Mouse (Mus musculus): Measurements from ENCODE around the gene Asb18. TPM values are rescaled to one million over a fixed set of nuclear protein-coding genes. Genes with fewer than 3 reads are reported as not detected.

Gene Asb18
- polyA plus RNA-seq, 1 experiment from 2014 or later, result 0.26 TPM

DNA sequence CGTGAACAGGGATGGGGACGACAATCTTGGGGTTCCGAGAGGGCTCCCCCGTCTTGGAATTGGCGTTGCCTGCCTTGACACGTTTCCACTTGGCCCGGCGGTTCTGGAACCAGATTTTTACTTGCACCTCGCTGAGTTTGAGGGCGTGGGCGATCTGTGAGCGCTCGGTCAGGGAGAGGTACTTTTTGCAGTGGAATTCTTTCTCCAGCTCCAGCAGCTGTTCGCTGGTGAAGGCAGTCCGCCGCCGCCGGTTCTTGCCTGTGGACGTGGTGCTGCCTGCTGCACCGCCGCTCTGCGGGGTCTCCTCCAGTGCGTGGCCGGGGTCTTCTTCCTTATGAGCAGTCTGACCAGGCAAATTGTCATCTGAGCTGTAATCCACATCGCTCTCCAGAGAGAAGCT is 85.8 kb downstream of the Asb18 start:
- Histone ChIP-seq H3K27me3 (ENCODE audit: control insufficient read depth, insufficient read depth, low read length) (peaks cover 97% of the 10 kb centered on the region), H3K4me1 (ENCODE audit: control insufficient read depth, insufficient read depth, low read length) (peaks cover 27% of the 10 kb centered on the region), H3K4me2 (peak overlapping the region; percentile 52), H3K9me3 (replicated peaks; ENCODE audit: control insufficient read depth, low read length) (no peaks in the 10 kb centered on the region), H3K9ac (ENCODE audit: low read depth, low read length) (no peak overlapping the region), H3K36me3 (ENCODE audit: control insufficient read depth, insufficient read depth, low read length) (no peaks in the 10 kb centered on the region), H3K27ac (ENCODE audit: low read depth, low read length) (no peak overlapping the region), H3K4me3 (ENCODE audit: low read depth, low read length) (peak overlapping the region; percentile 22)
- no peak for ATAC-seq (replicated peaks; ENCODE audit: insufficient number of reproducible peaks, low FRiP score, low TSS enrichment)
- 5% methylated on average over 25 of the region's 25 CpGs for WGBS (ENCODE audit: insufficient replicate concordance)

GRCm38 (mm10) chr1:89927061-89927661 is 87.3 kb downstream of the Asb18 start:
- H3K27ac ChIP-seq (ENCODE audit: low read depth, low read length), result no peak overlapping the region
- H3K27me3 ChIP-seq (ENCODE audit: control insufficient read depth, insufficient read depth, low read length), result peaks cover 100% of the 10 kb centered on the region
- ATAC-seq (replicated peaks; ENCODE audit: insufficient number of reproducible peaks, low FRiP score, low TSS enrichment), result no peak
- H3K4me1 ChIP-seq (ENCODE audit: control insufficient read depth, insufficient read depth, low read length), result peaks cover 40% of the 10 kb centered on the region
- H3K36me3 ChIP-seq (ENCODE audit: control insufficient read depth, insufficient read depth, low read length), result no peaks in the 10 kb centered on the region
- H3K9me3 ChIP-seq (replicated peaks; ENCODE audit: control insufficient read depth, low read length), result no peaks in the 10 kb centered on the region
- 1% methylated on average over 36 of the region's 36 CpGs for WGBS (ENCODE audit: insufficient replicate concordance)
- H3K4me2 ChIP-seq, result peak overlapping the region; percentile 64
- H3K9ac ChIP-seq (ENCODE audit: low read depth, low read length), result 0 out of 2 replicates have a peak overlapping the region, but pooled peaks have one; percentile 4
- peak overlapping the region; percentile 35 for H3K4me3 ChIP-seq (ENCODE audit: low read depth, low read length)

DNA sequence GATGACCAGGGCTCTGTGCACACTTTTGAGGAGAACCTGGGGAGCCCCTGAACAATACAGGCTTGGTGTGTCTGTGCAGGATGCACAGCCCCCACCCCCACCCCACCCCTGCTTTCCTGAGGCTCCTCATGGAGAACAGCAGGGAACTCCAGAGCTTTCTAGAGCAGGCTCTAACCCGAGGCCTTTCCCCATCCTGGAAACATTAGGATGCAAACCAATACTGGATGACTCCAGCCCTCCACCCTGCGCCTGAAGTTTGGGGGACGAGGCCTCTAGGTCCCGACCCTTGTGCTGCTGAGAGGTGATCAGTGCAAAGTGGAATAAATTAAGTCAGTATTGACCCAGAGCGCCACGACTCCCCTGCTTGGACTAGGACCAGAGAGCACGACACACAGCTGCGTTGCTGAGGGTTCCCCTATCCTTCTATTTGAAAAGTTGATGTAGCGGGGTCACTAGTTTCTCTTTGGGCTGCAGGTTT is 87.8 kb downstream of the Asb18 start:
- Histone ChIP-seq H3K27me3 (ENCODE audit: control insufficient read depth, insufficient read depth, low read length) (peaks cover 100% of the 10 kb centered on the region), H3K4me1 (ENCODE audit: control insufficient read depth, insufficient read depth, low read length) (peaks cover 40% of the 10 kb centered on the region), H3K27ac (ENCODE audit: low read depth, low read length) (no peak overlapping the region), H3K9me3 (replicated peaks; ENCODE audit: control insufficient read depth, low read length) (no peaks in the 10 kb centered on the region), H3K4me2 (peak overlapping the region; percentile 64), H3K9ac (ENCODE audit: low read depth, low read length) (no peak overlapping the region), H3K4me3 (ENCODE audit: low read depth, low read length) (peak overlapping the region; percentile 35), H3K36me3 (ENCODE audit: control insufficient read depth, insufficient read depth, low read length) (no peaks in the 10 kb centered on the region)
- ATAC-seq (replicated peaks; ENCODE audit: insufficient number of reproducible peaks, low FRiP score, low TSS enrichment), result no peak
- 12% methylated on average over 9 of the region's 9 CpGs for WGBS (ENCODE audit: insufficient replicate concordance)

DNA sequence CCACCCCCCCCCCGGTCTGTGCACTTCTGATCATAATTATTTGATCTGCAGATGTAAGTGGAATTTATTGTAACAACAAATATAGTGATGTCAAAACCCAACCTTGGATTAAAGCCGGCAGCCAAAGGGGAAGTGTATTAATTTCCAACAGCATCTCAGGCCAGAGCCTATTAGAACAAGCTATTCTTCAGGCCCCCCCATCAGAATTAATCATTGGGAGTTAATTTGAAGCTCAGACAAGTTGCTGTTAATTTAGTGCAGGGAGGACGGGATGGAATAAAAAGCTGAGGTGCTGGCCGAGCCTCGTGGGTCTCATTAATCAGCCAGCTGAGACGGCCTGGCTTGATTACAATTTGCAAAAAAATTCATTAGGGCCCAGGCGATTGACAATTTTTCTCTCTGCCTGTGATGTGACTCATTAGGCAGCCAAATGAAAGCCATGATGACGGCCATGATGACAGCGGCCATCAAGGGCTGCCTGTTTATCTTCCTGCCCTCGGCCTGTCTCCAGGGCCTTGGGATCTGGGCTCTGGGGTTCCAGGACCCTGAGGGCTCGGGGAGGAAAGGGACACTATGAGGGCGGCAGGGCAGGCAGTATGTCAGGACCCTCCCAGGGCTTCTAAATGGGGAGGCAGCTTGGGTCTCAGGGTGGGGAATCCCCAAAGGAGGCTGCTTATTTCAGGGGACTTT is 88.8 kb downstream of the Asb18 start:
- Histone ChIP-seq H3K27ac (ENCODE audit: low read depth, low read length) (no peak overlapping the region), H3K36me3 (ENCODE audit: control insufficient read depth, insufficient read depth, low read length) (no peaks in the 10 kb centered on the region), H3K9ac (ENCODE audit: low read depth, low read length) (no peak overlapping the region), H3K9me3 (replicated peaks; ENCODE audit: control insufficient read depth, low read length) (no peaks in the 10 kb centered on the region), H3K4me2 (no peak overlapping the region), H3K4me1 (ENCODE audit: control insufficient read depth, insufficient read depth, low read length) (peaks cover 30% of the 10 kb centered on the region), H3K4me3 (ENCODE audit: low read depth, low read length) (no peak overlapping the region), H3K27me3 (ENCODE audit: control insufficient read depth, insufficient read depth, low read length) (peaks cover 100% of the 10 kb centered on the region)
- 25% methylated on average over 12 of the region's 12 CpGs for WGBS (ENCODE audit: insufficient replicate concordance)
- no peak for ATAC-seq (replicated peaks; ENCODE audit: insufficient number of reproducible peaks, low FRiP score, low TSS enrichment)

GRCm38 (mm10) chr1:89923642-89924020 is 90.8 kb downstream of the Asb18 start:
- Histone ChIP-seq H3K4me2 (peak overlapping the region; percentile 63), H3K4me1 (ENCODE audit: control insufficient read depth, insufficient read depth, low read length) (peaks cover 21% of the 10 kb centered on the region), H3K9me3 (replicated peaks; ENCODE audit: control insufficient read depth, low read length) (0 out of 2 replicates have a peak, but pooled peaks cover 3% of the 10 kb centered on the region), H3K27ac (ENCODE audit: low read depth, low read length) (no peak overlapping the region), H3K36me3 (ENCODE audit: control insufficient read depth, insufficient read depth, low read length) (no peaks in the 10 kb centered on the region), H3K4me3 (ENCODE audit: low read depth, low read length) (peak overlapping the region; percentile 37), H3K9ac (ENCODE audit: low read depth, low read length) (no peak overlapping the region), H3K27me3 (ENCODE audit: control insufficient read depth, insufficient read depth, low read length) (peaks cover 100% of the 10 kb centered on the region)
- ATAC-seq (replicated peaks; ENCODE audit: insufficient number of reproducible peaks, low FRiP score, low TSS enrichment), result no peak
- 11% methylated on average over 14 of the region's 14 CpGs for WGBS (ENCODE audit: insufficient replicate concordance)

DNA sequence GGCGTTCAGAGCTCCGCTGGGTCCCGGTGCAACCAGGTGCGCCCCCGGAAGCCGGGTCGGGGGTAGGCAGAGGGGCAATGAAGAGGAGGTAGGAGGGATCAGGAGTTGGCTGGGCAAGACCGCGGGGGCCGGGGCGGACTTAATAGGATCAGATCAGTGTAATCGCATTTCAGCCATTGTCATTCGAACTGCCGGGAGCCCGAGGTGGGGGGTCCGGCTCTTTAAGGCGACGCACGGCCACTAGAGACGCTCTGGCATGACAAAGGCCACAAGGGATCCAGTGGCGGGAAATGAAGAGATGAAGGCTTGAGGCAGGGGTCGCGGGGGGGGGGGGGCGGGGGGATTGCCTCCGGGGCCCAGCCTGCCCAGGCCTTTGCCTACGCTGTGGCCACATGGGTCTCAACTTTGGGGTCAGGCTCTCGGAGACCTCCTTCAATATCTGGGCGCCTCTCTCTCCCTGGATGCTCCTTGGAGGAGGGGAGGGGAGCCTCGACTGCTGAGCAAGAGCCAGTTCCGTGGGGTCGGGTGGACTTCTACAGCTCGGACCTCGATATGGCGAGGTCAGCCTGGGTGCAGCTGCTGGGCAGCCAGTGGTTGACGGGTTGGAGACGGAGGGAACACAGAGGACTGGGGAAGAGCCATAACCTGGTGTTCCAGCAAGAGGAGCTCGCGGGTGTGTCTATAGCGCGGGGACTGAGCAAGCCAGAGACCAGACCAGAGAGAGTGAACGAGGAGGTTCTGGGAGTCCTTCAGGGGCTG is 91.4 kb downstream of the Asb18 start:
- Histone ChIP-seq H3K9me3 (replicated peaks; ENCODE audit: control insufficient read depth, low read length) (0 out of 2 replicates have a peak, but pooled peaks cover 3% of the 10 kb centered on the region), H3K4me3 (ENCODE audit: low read depth, low read length) (peak overlapping the region; percentile 37), H3K4me2 (peak overlapping the region; percentile 63), H3K36me3 (ENCODE audit: control insufficient read depth, insufficient read depth, low read length) (no peaks in the 10 kb centered on the region), H3K27me3 (ENCODE audit: control insufficient read depth, insufficient read depth, low read length) (peaks cover 99% of the 10 kb centered on the region), H3K9ac (ENCODE audit: low read depth, low read length) (no peak overlapping the region), H3K27ac (ENCODE audit: low read depth, low read length) (no peak overlapping the region), H3K4me1 (ENCODE audit: control insufficient read depth, insufficient read depth, low read length) (peaks cover 21% of the 10 kb centered on the region)
- no peak for ATAC-seq (replicated peaks; ENCODE audit: insufficient number of reproducible peaks, low FRiP score, low TSS enrichment)
- WGBS (ENCODE audit: insufficient replicate concordance), result under 1% methylated on average over 40 of the region's 41 CpGs

- 2% methylated on average over 7 of the region's 7 CpGs for WGBS (ENCODE audit: insufficient replicate concordance)
- Histone ChIP-seq H3K4me3 (ENCODE audit: low read depth, low read length) (peak overlapping the region; percentile 37; the same call in 1 of the 2 replicates), H3K4me2 (peak overlapping the region; percentile 63), H3K9me3 (replicated peaks; ENCODE audit: control insufficient read depth, low read length) (0 out of 2 replicates have a peak, but pooled peaks cover 3% of the 10 kb centered on the region), H3K4me1 (ENCODE audit: control insufficient read depth, insufficient read depth, low read length) (peaks cover 18% of the 10 kb centered on the region), H3K27me3 (ENCODE audit: control insufficient read depth, insufficient read depth, low read length) (peaks cover 99% of the 10 kb centered on the region), H3K27ac (ENCODE audit: low read depth, low read length) (no peak overlapping the region), H3K36me3 (ENCODE audit: control insufficient read depth, insufficient read depth, low read length) (no peaks in the 10 kb centered on the region), H3K9ac (ENCODE audit: low read depth, low read length) (no peak overlapping the region)
- ATAC-seq (replicated peaks; ENCODE audit: insufficient number of reproducible peaks, low FRiP score, low TSS enrichment), result no peak
Measured at GRCm38 (mm10) chr1:89922282-89922681, 92.2 kb downstream of the Asb18 start.

- Histone ChIP-seq H3K9ac (ENCODE audit: low read depth, low read length) (no peak overlapping the region), H3K27me3 (ENCODE audit: control insufficient read depth, insufficient read depth, low read length) (peaks cover 98% of the 10 kb centered on the region), H3K4me1 (ENCODE audit: control insufficient read depth, insufficient read depth, low read length) (peaks cover 14% of the 10 kb centered on the region), H3K4me3 (ENCODE audit: low read depth, low read length) (no peak overlapping the region), H3K27ac (ENCODE audit: low read depth, low read length) (no peak overlapping the region), H3K4me2 (peak overlapping the region; percentile 63; the same call in 1 of the 2 replicates), H3K9me3 (replicated peaks; ENCODE audit: control insufficient read depth, low read length) (0 out of 2 replicates have a peak, but pooled peaks cover 3% of the 10 kb centered on the region), H3K36me3 (ENCODE audit: control insufficient read depth, insufficient read depth, low read length) (no peaks in the 10 kb centered on the region)
- 4% methylated on average over 10 of the region's 10 CpGs for WGBS (ENCODE audit: insufficient replicate concordance)
- ATAC-seq (replicated peaks; ENCODE audit: insufficient number of reproducible peaks, low FRiP score, low TSS enrichment), result no peak
Measured at GRCm38 (mm10) chr1:89921806-89922205, 92.7 kb downstream of the Asb18 start.

Data from heart, embryonic 11.5 days (tissue).